Mouse (Mus musculus): ENCODE measurements around the gene Upp2.

GRCm38 (mm10) chr2:58568841-58569645 lies 1.9 kb downstream of the Upp2 start:
- no peak for TF ChIP-seq MAFK (IDR thresholded peaks at IDR 0.05; ENCODE audit: insufficient read depth, low read depth, low read length)
- no peak for TF ChIP-seq HCFC1 (IDR thresholded peaks at IDR 0.05; ENCODE audit: borderline replicate concordance, insufficient read depth, low read length)
- no peak for TF ChIP-seq ZC3H11A (IDR thresholded peaks at IDR 0.05; ENCODE audit: borderline replicate concordance, low read depth, low read length)
- TF ChIP-seq CHD2 (IDR thresholded peaks at IDR 0.05; ENCODE audit: low read depth, low read length), result no peak
